Mouse (Mus musculus) liver, postnatal 0 days (tissue): Measurements from ENCODE around the gene Wdr4. TPM values are rescaled to one million over a fixed set of nuclear protein-coding genes. Genes with fewer than 3 reads are reported as not detected.

Source experiments
- ATAC-seq: fragments of 200-750 bp; cut with Nextera tagmentation; 2 replicates; pipeline ENCODE4 v1.8.0; 2017; ENCODE audit warnings: mild to moderate bottlenecking, moderate library complexity
- DNase-seq: peaks from one replicate; pipeline ENCODE4 v3.0.0-alpha.2; 2016
- H3K27ac ChIP-seq: fragments of 300-500 bp; sonication (generic); 2 replicates; pipeline ENCODE4 v1.5.1; 2014; ENCODE audit warnings: antibody characterized with exemption, moderate library complexity, mild to moderate bottlenecking, low read depth
- H3K27me3 ChIP-seq: fragments of 300-500 bp; sonication (generic); 2 replicates; pipeline ENCODE4 v1.6.1; 2014; ENCODE audit warnings: low read length, control low read depth, mixed read lengths; ENCODE audit not compliant: insufficient read depth
- H3K36me3 ChIP-seq: fragments of 300-500 bp; sonication (generic); replicated peaks from 2 replicates; pipeline ENCODE4 v1.6.1; 2014; ENCODE audit warnings: mild to moderate bottlenecking, control low read depth, low read length, moderate library complexity, mixed read lengths; ENCODE audit not compliant: insufficient read depth
- H3K4me1 ChIP-seq: fragments of 300-500 bp; sonication (generic); 2 replicates; pipeline ENCODE4 v1.6.1; 2014; ENCODE audit warnings: antibody characterized with exemption, mild to moderate bottlenecking, control low read depth; ENCODE audit not compliant: insufficient read depth
- H3K4me2 ChIP-seq: fragments of 300-500 bp; sonication (generic); 2 replicates; pipeline ENCODE4 v1.6.1; 2014; ENCODE audit warnings: low read depth, mild to moderate bottlenecking, low read length, moderate library complexity, mixed read lengths
- H3K4me3 ChIP-seq: fragments of 300-500 bp; sonication (generic); 2 replicates; pipeline ENCODE4 v1.5.1; 2014; ENCODE audit warnings: low read depth, low read length
- H3K9ac ChIP-seq: fragments of 300-500 bp; sonication (generic); replicated peaks from 2 replicates; pipeline ENCODE4 v1.6.1; 2014; ENCODE audit warnings: mild to moderate bottlenecking, moderate library complexity
- H3K9me3 ChIP-seq: fragments of 300-500 bp; sonication (generic); 2 replicates; pipeline ENCODE4 v1.6.1; 2016; ENCODE audit warnings: mild to moderate bottlenecking, control low read depth, low read length, mixed read lengths
- CTCF ChIP-seq: sonication (generic); IDR thresholded peaks from 2 replicates; pipeline ENCODE4 v1.5.1; 2016; ENCODE audit warnings: antibody characterized with exemption, low read depth
- EP300 ChIP-seq: IDR thresholded peaks from 2 replicates; pipeline ENCODE4 v1.6.1; 2016; ENCODE audit warnings: antibody characterized with exemption, low read depth, mild to moderate bottlenecking
- WGBS: fragments of 180-500 bp; shearing (Covaris S2); extraction: QIAGEN DNeasy Blood & Tissue Kit; methylation state at CpG from one replicate; pipeline ENCODE4 v1.1.7; 2014; ENCODE audit not compliant: insufficient replicate concordance; 5-methylcytosine and 5-hydroxymethylcytosine counted together
- polyA plus RNA-seq: library from polyadenylated mRNA; unstranded; fragments of >200 nt; fragmentation: Nextera tagmentation; extraction: Ambion mirVana; gene quantifications from 2 replicates; pipeline ENCODE4 v1.2.1, GENCODE M21; 2015

The Wdr4 gene
- polyA plus RNA-seq, 1 experiment from 2014 or later: 10.0 TPM

DNA sequence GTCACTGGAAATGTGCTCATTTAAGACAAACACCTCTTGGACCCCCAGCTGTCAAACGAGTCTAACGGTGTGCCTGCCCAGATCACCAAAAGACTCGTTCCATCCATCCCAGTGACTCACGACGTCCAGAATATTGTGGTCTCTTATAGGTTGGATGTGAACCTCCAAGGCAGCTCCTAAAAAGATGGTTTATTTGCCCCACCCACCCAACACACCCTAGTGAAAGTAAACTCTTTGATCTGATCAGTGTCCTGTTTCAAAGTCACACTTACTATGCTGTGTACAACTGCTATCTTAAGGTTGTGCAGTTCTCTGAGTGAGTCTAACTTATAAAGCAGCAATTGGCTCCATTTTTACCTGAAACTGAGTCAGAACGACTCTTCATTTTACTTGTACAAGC is 7.2 kb downstream of the Wdr4 start:
- TF ChIP-seq CTCF (no peak), EP300 (no peak)
- ATAC-seq: peak; percentile 9; the same call in 1 of the 2 replicates

DNA sequence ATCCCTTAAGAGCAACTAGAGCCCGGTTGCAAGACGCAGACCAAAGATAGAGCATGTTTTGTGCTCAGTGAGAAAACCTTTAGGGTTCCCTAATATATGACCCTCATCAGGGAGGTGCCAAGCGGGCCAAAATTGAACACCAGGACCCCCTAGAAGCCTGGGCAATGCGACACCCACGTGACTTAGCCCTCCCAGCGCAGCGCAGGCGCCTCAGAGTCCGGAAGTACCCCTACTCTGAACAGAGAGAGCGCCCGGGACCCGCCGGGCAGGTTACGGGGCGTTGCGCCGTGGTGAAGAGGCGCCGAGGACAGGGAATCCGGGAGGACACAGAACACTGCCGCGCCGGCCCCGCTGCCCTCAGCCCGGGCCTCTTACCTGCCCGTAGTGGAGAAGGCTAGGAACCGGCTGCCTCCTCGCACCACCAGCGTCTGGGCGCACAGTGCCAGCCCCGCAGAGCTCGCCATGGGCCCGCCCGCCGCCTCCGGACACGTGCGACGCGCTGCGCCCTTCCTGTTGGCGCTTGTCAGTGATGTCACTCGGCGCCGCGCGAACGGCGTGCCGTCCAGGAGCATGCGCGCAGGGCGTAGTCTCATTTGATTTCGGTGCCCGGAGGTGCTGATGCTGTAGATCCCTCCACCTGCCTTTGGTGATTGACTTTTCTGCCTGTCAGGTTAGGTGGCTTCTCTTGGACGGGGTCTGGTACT is 7.8 kb downstream of the Wdr4 start:
- no peaks in the 10 kb centered on the region for H3K9me3 ChIP-seq
- no peaks in the 10 kb centered on the region for H3K27me3 ChIP-seq
- peak overlapping the region; percentile 85 for H3K27ac ChIP-seq
- H3K4me2 ChIP-seq: peak overlapping the region; percentile 97
- peak overlapping the region; percentile 92 for H3K4me3 ChIP-seq
- H3K9ac ChIP-seq: peak overlapping the region; percentile 92
- ATAC-seq: peak; percentile 99
- H3K4me1 ChIP-seq: peaks cover 14% of the 10 kb centered on the region
- H3K36me3 ChIP-seq: peaks cover 17% of the 10 kb centered on the region
- DNase-seq: peak; percentile 92
- under 1% methylated on average over 55 of the region's 56 CpGs for WGBS
- TF ChIP-seq CTCF (no peak), EP300 (no peak)

More for the DNA sequence above, 7.2 kb downstream of the Wdr4 start:
- Histone ChIP-seq H3K4me1 (peaks cover 14% of the 10 kb centered on the region), H3K4me2 (peak overlapping the region; percentile 97), H3K36me3 (peaks cover 16% of the 10 kb centered on the region), H3K4me3 (peak overlapping the region; percentile 92), H3K9ac (peak overlapping the region; percentile 92; the same call in 1 of the 2 replicates), H3K27me3 (no peaks in the 10 kb centered on the region), H3K27ac (no peak overlapping the region), H3K9me3 (no peaks in the 10 kb centered on the region)
- WGBS: 18% methylated on average over 6 of the region's 6 CpGs
- DNase-seq: no peak

DNA sequence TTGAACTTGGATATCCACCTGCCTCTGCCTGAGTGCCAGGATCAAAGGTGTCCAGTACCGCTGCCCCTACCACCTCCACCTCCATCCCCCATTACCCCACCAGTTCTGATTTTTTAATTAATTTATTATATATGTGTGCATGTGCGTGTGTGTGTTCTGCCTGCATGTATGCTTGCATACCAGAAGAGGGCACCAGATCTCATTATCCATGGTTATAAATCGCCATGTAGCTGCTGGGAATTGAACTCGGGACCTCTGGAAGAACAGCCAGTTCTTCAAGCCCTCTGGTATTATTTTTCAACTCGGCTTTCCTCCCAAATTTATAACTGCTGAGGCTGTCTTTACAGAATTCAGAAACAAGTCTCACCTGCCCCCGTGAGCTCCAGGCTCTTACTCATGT is 8.8 kb downstream of the Wdr4 start:
- Histone ChIP-seq H3K9ac (no peak overlapping the region), H3K27ac (no peak overlapping the region), H3K27me3 (no peaks in the 10 kb centered on the region), H3K9me3 (no peaks in the 10 kb centered on the region), H3K36me3 (peaks cover 17% of the 10 kb centered on the region), H3K4me2 (peak overlapping the region; percentile 97; the same call in 1 of the 2 replicates), H3K4me3 (peak overlapping the region; percentile 92), H3K4me1 (peaks cover 18% of the 10 kb centered on the region)
- WGBS: 83% methylated on average over 6 of the region's 6 CpGs
- no peak for DNase-seq
- TF ChIP-seq CTCF: peak; percentile 43
- TF ChIP-seq EP300: no peak
- no peak for ATAC-seq

DNA sequence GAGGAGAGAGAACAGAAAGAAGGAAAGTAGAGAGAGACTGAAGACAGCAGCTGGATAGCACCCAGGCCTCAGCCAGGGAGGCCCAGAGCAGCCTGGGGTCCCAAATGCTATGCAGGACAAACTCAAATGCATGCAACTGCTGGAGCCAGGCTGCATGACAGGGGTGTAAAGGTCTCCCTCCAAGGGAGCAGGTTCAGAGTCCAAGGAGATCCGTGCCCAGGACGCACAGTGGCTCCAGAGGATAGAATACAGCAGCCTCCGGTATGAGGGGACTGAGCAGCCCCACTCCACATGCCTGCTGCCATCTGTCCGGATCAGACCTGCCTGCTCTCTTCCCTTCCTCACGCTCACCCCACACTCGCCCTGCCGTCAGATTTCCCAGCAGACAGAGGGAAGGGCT is 13.5 kb downstream of the Wdr4 start:
- H3K36me3 ChIP-seq: peaks cover 40% of the 10 kb centered on the region
- peaks cover 6% of the 10 kb centered on the region for H3K4me1 ChIP-seq
- no peaks in the 10 kb centered on the region for H3K27me3 ChIP-seq
- no peak overlapping the region for H3K4me3 ChIP-seq
- no peak overlapping the region for H3K4me2 ChIP-seq
- ATAC-seq (no peak), DNase-seq (no peak)
- TF ChIP-seq EP300: no peak
- no peak for TF ChIP-seq CTCF
- H3K9me3 ChIP-seq: no peaks in the 10 kb centered on the region
- 70% methylated on average over 7 of the region's 7 CpGs for WGBS
- H3K27ac ChIP-seq: no peak overlapping the region
- H3K9ac ChIP-seq: no peak overlapping the region

DNA sequence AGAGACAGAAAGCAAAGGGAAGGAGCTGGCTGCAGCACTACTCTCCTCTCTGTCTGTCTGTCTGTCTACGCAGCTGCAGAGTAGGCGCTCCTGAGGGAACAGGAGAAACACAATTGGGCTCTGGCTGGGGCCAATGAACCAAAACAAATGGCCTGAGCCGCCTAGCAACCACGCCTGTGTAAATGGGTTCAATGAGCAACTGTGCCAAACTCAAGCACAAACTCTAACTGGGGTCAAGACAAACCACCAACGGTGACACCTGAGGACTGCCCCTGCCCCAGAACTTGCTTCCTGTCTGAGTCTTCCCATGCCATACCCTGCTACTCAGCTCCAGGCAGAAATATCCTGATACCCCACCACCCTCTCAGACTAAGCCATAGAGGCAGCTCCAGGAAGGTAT is 14.8 kb downstream of the Wdr4 start:
- Histone ChIP-seq H3K9ac (no peak overlapping the region), H3K4me3 (no peak overlapping the region), H3K9me3 (no peaks in the 10 kb centered on the region), H3K27me3 (no peaks in the 10 kb centered on the region), H3K36me3 (peaks cover 50% of the 10 kb centered on the region), H3K4me2 (no peak overlapping the region), H3K27ac (no peak overlapping the region), H3K4me1 (peaks cover 3% of the 10 kb centered on the region; the same call in 1 of the 2 replicates)
- 82% methylated on average over 5 of the region's 5 CpGs for WGBS
- no peak for DNase-seq
- no peak for ATAC-seq
- TF ChIP-seq CTCF: no peak
- TF ChIP-seq EP300: no peak

DNA sequence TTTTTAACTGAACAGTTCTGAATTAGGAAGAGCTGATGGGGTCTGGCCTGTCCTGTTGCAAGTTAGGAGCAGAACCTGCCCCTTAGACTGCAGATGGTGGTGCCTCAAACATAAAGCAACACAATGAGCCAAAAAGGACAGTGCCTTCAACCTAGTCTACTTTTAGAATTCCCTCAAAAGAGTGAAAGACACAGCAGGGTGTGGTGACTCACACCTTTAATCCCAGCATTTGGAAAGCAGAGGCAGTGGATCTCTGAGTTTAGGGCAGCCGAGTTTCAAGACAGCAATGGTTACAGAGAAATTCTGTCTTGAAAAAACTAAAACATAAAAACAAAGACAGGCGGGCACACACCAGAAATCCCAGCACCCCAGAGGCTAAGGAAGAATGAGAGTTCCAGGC is 15.8 kb downstream of the Wdr4 start:
- TF ChIP-seq EP300: no peak
- TF ChIP-seq CTCF: no peak
- 82% methylated on average over 2 of the region's 2 CpGs for WGBS
- no peak for ATAC-seq
- no peak overlapping the region for H3K4me2 ChIP-seq
- no peaks in the 10 kb centered on the region for H3K27me3 ChIP-seq
- DNase-seq: no peak
- no peak overlapping the region for H3K4me3 ChIP-seq
- H3K9me3 ChIP-seq: no peaks in the 10 kb centered on the region
- H3K36me3 ChIP-seq: peaks cover 42% of the 10 kb centered on the region
- peaks cover 3% of the 10 kb centered on the region; the same call in 1 of the 2 replicates for H3K4me1 ChIP-seq
- no peak overlapping the region for H3K27ac ChIP-seq
- H3K9ac ChIP-seq: no peak overlapping the region
